Mouse (Mus musculus): ENCODE data around the gene Myo5a. TPM values are rescaled to one million over a fixed set of nuclear protein-coding genes. Genes with fewer than 3 reads are reported as not detected.
"Not testable (repeated sequence)": the region's sequence is repeated elsewhere in the genome, so short reads cannot be mapped to it uniquely, and the experiment has no call there.

Myo5a gene
- polyA plus RNA-seq, 1 experiment from 2014 or later = 1.4 TPM

DNA sequence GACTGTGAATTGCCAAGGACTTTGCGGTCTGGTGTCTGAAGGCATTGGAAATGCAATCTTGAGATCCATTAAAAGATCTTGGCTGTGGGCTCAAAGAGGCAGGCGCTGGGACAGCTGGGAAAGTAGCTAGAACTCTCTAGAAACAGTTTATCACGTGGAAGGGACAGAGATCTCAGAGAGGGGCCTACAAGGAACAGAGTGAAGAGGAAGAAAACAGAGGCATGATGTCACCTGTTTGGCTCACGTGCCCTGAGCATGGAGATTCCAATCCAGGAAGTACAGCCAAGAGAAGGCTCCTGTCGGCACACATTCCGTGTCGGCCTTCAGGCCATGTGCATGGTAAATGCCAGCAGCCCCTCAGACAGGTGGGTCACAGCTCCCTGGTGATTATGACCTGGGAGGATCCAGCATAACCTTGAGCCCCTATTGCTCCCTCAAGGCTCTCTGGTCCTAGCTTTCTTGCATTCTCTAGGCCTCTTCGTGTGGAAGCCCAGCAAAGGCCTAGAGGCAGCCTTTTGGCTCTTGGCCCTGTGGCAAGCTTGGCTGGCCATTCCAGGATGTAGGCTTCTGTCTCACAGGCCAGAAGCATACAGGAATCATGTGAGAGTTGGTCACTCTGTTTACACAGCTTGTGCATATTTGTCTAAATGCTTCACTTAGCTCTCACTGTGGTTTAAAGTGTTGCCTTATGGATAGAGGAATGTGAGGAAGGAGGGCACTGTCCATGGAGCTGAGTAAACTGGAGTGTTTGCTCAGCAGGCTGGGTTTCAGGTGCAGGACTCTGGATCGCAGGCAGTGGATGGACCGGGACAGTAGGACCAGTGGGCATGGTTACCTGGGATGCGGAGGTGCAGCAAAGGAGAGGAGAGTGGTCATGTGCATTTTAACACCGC is 165.8 kb downstream of the Myo5a start:
- H3K36me3 ChIP-seq = no peaks in the 10 kb centered on the region
- no peaks in the 10 kb centered on the region for H3K9me3 ChIP-seq (replicated peaks)
- peaks cover 27% of the 10 kb centered on the region for H3K27me3 ChIP-seq
- no peak overlapping the region for H3K27ac ChIP-seq
- H3K4me1 ChIP-seq (replicated peaks) = peaks cover 5% of the 10 kb centered on the region; the same call in 1 of the 2 replicates
- 66% methylated on average over 12 of the region's 12 CpGs for WGBS (ENCODE audit: insufficient replicate concordance)
- H3K9ac ChIP-seq = no peak overlapping the region
- no peak overlapping the region for H3K4me3 ChIP-seq (replicated peaks)
- ATAC-seq (ENCODE audit: low read depth) = peak; percentile 72
- DNase-seq = no peak
- H3K4me2 ChIP-seq = no peak overlapping the region

DNA sequence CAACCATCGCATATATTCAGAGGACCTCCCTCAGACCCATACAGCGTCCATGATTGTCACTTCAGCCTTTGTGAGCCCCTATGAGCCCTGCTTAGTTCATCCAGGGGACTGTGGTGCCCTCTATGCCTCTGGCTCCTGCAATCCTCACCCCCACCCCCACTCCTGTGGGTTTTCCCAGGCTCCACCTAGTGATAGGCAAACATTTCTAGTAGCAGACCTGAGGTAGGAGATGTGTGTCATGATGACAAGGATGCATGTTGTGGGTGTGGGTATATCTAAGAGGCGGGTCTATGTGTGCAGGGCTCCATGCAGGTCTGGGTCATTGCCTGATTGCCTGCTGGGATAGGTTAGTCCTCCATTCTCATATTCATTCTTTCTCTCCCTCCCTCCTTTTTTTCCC is 167.4 kb downstream of the Myo5a start:
- Histone ChIP-seq H3K27me3 (peaks cover 13% of the 10 kb centered on the region), H3K4me2 (no peak overlapping the region), H3K4me3 (replicated peaks) (no peak overlapping the region), H3K27ac (no peak overlapping the region), H3K9me3 (replicated peaks) (no peaks in the 10 kb centered on the region), H3K36me3 (no peaks in the 10 kb centered on the region), H3K9ac (no peak overlapping the region), H3K4me1 (replicated peaks) (0 out of 2 replicates have a peak, but pooled peaks cover 5% of the 10 kb centered on the region)
- 0 out of 2 replicates have a peak, but pooled peaks have one; percentile 11 for ATAC-seq (ENCODE audit: low read depth)
- no peak for DNase-seq
- 42% methylated on average over 3 of the region's 3 CpGs for WGBS (ENCODE audit: insufficient replicate concordance)

DNA sequence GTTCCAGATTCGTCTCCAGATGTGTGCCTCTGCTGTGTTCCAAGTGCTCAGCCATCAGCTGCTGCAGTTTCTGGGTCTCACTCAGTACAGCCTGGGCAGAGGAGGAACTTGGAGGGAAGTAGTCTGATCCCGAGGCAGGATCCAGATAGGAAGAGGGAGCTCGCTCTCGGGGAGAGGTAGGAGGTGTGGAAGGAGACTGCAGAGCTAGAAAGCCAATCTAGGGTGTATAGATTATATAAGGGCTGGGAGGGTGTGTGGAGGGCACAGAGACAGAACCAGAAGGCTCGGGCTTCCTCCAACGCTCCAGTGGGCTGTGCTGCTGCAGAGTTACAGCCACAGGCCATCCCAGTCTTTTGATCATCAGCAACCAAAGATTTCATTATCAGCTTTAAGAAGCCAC is 172.2 kb downstream of the Myo5a start:
- no peak overlapping the region for H3K9ac ChIP-seq
- WGBS (ENCODE audit: insufficient replicate concordance) = 64% methylated on average over 6 of the region's 6 CpGs
- 0 out of 2 replicates have a peak, but pooled peaks cover 2% of the 10 kb centered on the region for H3K4me1 ChIP-seq (replicated peaks)
- no peak overlapping the region for H3K4me2 ChIP-seq
- H3K27me3 ChIP-seq = no peaks in the 10 kb centered on the region
- DNase-seq (no peak), ATAC-seq (ENCODE audit: low read depth) (no peak)
- H3K36me3 ChIP-seq = no peaks in the 10 kb centered on the region
- H3K4me3 ChIP-seq (replicated peaks) = no peak overlapping the region
- no peak overlapping the region for H3K27ac ChIP-seq
- no peaks in the 10 kb centered on the region for H3K9me3 ChIP-seq (replicated peaks)

DNA sequence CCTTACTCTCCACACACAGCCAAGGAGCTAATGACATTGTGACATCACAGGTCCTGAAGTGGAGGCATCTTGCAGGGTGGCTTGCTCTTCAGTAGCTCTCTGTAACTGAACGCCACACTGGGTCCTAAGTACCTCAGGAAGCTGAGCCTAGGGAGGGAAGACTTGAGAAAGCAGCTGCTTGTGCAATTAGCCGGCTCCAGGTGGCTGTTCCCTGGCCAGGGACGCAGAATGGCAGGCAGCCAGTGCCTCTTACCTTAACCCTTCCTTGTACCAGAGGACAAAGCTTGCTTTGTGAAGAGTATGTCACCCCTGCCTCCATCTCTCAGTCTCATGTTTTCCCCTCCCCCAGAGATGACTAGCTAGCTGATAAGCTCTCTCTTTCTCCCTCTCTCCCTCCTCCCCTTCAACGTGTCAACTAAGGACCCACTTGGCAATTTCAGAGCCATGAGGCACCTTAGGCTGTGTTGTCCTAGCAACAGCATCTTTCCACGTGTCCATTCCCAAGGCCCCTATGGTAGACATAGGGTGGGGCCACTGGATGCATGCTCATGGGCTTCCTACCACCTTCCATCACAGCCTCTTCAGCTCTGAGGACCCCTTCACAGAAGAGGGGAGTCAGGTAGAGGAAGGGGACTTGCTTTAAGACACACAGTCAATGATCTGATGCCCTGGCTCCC is 173.1 kb downstream of the Myo5a start:
- DNase-seq (no peak), ATAC-seq (ENCODE audit: low read depth) (no peak)
- no peak overlapping the region for H3K4me3 ChIP-seq (replicated peaks)
- 36% methylated on average over 5 of the region's 5 CpGs for WGBS (ENCODE audit: insufficient replicate concordance)
- no peak overlapping the region for H3K27ac ChIP-seq
- no peaks in the 10 kb centered on the region for H3K36me3 ChIP-seq
- H3K9ac ChIP-seq = no peak overlapping the region
- no peaks in the 10 kb centered on the region for H3K9me3 ChIP-seq (replicated peaks)
- no peaks in the 10 kb centered on the region for H3K4me1 ChIP-seq (replicated peaks)
- H3K27me3 ChIP-seq = no peaks in the 10 kb centered on the region
- H3K4me2 ChIP-seq = no peak overlapping the region

DNA sequence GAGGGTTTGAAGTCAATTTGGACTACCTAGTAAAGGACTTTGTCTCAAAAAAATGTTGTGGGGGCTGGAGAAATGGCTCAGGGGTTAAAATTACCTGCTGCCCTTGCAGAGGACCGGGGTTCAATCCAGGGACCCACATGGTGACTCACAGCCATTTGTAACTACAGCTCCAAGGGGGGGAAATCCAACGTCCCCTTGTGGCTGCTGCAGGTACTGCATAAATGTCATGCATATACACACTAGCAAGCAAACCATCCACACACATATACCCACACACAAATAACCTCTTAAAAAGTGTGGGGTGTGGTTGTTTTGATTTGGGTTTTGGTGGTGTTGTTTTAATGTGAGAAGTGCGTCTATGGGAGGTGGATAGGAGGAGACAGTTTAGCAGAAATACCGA is 173.7 kb downstream of the Myo5a start:
- ATAC-seq (ENCODE audit: low read depth) (no peak), DNase-seq (no peak)
- Histone ChIP-seq H3K9ac (no peak overlapping the region), H3K9me3 (replicated peaks) (no peaks in the 10 kb centered on the region), H3K4me3 (replicated peaks) (no peak overlapping the region), H3K4me2 (no peak overlapping the region), H3K27me3 (no peaks in the 10 kb centered on the region), H3K27ac (no peak overlapping the region), H3K4me1 (replicated peaks) (no peaks in the 10 kb centered on the region), H3K36me3 (no peaks in the 10 kb centered on the region)
- WGBS (ENCODE audit: insufficient replicate concordance) = 57% methylated on average over 4 of the region's 4 CpGs

DNA sequence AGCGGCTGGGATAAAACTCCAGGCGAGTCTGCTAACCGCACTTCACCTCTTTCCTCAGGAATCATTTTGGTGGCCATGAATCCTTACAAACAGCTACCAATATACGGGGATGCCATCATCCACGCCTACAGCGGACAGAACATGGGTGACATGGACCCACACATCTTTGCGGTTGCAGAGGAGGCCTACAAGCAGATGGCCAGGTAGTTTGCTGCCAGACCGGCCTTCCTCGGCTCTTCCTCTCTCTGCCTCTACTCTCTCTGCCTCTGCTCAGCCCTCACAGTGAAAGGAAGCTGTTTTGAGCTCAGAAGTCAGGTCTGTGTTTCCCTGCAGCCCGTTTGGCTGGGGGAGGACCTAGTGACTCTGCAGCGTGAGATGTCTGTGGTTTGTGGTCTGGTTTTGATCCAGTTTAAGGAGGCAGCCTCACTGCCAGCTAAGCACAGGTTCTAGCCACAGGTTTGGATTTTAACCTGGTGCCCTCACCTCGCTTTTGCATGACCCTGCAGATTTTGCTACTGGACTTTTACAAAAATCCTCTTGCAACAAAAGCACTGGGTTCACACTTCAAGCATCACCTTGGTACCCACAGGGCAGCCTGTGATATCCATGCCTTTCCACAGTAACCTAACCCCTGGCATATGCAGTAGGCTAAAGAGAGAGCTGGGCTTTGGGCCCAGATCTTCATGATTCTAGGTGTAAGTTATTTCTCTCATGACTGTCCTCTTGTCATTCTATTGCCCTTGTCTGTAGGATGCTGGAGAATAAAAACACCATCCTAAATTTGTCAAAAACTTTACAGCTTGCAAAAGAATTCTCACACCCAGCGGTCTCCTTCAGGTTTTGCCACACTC is 175.5 kb downstream of the Myo5a start:
- H3K9me3 ChIP-seq (replicated peaks) = no peaks in the 10 kb centered on the region
- no peak overlapping the region for H3K9ac ChIP-seq
- H3K27ac ChIP-seq = no peak overlapping the region
- 58% methylated on average over 13 of the region's 13 CpGs for WGBS (ENCODE audit: insufficient replicate concordance)
- no peak for ATAC-seq (ENCODE audit: low read depth)
- H3K4me1 ChIP-seq (replicated peaks) = no peaks in the 10 kb centered on the region
- H3K4me2 ChIP-seq = no peak overlapping the region
- H3K36me3 ChIP-seq = no peaks in the 10 kb centered on the region
- H3K4me3 ChIP-seq (replicated peaks) = no peak overlapping the region
- no peak for DNase-seq
- H3K27me3 ChIP-seq = no peaks in the 10 kb centered on the region

DNA sequence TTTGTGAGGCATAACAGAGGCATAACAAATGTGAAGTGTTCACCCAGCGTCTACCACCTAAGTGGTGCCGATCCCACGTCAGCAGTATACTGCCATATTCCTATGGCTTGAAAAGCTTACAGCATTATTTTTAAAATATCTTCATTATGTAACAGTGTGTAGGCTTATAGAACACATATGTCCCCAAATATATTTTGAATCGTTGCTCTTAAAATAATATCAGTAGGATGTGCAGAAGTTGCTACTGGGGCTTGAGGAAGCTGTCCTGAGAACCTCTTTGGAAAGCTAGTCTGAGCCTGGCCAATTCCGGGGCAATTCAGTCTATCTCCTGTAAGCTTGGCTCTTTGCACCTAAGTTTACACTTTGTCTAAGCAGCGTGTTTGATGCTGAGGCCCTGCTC is 177.1 kb downstream of the Myo5a start:
- Histone ChIP-seq H3K9ac (no peak overlapping the region), H3K36me3 (no peaks in the 10 kb centered on the region)
- 75% methylated on average over 6 of the region's 6 CpGs for WGBS (ENCODE audit: insufficient replicate concordance)

DNA sequence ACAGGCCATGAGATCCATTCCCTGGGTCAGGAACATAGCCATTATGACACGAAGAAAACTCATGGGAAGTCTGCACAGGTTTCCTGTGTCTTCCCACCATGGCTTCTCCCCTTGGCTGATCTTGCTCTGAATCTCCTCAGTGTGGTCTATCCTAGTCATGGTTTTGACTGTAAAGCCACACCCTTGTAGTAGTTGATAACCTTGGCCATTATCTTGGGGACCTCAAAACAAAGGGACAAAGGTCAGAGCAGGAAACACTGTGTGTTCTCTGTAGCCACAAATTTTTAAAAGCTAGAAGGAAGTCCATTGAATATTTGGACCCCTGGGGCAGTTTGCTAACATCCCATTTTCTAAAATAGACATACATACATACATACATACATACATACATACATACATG is 177.5 kb downstream of the Myo5a start:
- Histone ChIP-seq H3K4me1 (replicated peaks) (no peaks in the 10 kb centered on the region), H3K4me3 (replicated peaks) (no peak overlapping the region), H3K9ac (no peak overlapping the region), H3K36me3 (no peaks in the 10 kb centered on the region), H3K9me3 (replicated peaks) (no peaks in the 10 kb centered on the region), H3K27ac (no peak overlapping the region), H3K27me3 (no peaks in the 10 kb centered on the region), H3K4me2 (no peak overlapping the region)
- 40% methylated on average over 1 of the region's 1 CpGs for WGBS (ENCODE audit: insufficient replicate concordance)
- no peak for DNase-seq
- no peak for ATAC-seq (ENCODE audit: low read depth)

More for the DNA sequence above, 177.1 kb downstream of the Myo5a start:
- no peak overlapping the region for H3K4me3 ChIP-seq (replicated peaks)
- DNase-seq (no peak), ATAC-seq (ENCODE audit: low read depth) (no peak)
- H3K27me3 ChIP-seq = no peaks in the 10 kb centered on the region
- H3K4me1 ChIP-seq (replicated peaks) = no peaks in the 10 kb centered on the region
- H3K9me3 ChIP-seq (replicated peaks) = no peaks in the 10 kb centered on the region
- no peak overlapping the region for H3K4me2 ChIP-seq
- no peak overlapping the region for H3K27ac ChIP-seq

DNA sequence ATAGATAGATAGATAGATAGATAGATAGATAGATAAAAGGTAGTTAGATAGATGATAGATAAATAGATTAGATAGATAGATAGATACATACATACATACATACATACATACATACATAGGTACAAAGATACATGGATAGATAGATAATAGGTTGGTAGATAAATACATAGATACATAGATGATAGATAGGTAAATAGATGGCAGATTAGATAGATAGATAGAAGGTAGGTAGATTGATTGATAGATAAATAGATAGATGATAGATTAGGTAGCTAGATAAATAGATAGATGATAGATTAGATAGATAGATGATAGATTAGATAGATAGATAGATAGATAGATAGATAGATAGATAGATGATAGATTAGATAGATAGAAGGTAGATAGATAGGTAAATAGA is 178.1 kb downstream of the Myo5a start:
- H3K9me3 ChIP-seq (replicated peaks) = no peaks in the 10 kb centered on the region
- ATAC-seq (ENCODE audit: low read depth) = no peak
- no peak overlapping the region for H3K4me3 ChIP-seq (replicated peaks)

DNA sequence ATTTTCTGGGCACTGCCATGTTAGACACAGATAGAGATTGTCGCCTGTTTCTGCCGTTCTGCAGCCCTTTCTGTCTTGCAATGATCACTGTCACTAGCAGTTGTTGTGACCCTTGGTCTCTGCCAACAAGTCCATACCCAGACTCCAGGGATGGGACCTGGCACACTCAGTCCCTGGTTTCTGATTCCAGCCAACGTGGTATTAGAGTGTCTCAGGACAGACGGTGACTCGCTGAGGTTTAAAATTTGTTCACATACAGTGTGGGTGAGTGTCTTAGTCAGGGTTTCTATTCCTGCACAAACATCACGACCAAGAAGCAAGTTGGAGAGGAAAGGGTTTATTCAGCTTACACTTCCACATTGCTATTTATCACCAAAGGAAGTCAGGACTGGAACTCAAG is 182.3 kb downstream of the Myo5a start:
- DNase-seq; H3K4me1 ChIP-seq (replicated peaks); H3K9ac ChIP-seq; H3K27me3 ChIP-seq; H3K27ac ChIP-seq; H3K4me3 ChIP-seq (replicated peaks); ATAC-seq (ENCODE audit: low read depth); H3K4me2 ChIP-seq; H3K36me3 ChIP-seq; H3K9me3 ChIP-seq (replicated peaks): not testable (repeated sequence)
- 35% methylated on average over 6 of the region's 6 CpGs for WGBS (ENCODE audit: insufficient replicate concordance)

More for the DNA sequence above, 178.1 kb downstream of the Myo5a start:
- Histone ChIP-seq H3K27ac (no peak overlapping the region), H3K4me1 (replicated peaks) (no peaks in the 10 kb centered on the region), H3K9ac (no peak overlapping the region; the same call in 1 of the 2 replicates), H3K4me2 (no peak overlapping the region), H3K27me3 (no peaks in the 10 kb centered on the region), H3K36me3 (no peaks in the 10 kb centered on the region)
- DNase-seq = no peak

DNA sequence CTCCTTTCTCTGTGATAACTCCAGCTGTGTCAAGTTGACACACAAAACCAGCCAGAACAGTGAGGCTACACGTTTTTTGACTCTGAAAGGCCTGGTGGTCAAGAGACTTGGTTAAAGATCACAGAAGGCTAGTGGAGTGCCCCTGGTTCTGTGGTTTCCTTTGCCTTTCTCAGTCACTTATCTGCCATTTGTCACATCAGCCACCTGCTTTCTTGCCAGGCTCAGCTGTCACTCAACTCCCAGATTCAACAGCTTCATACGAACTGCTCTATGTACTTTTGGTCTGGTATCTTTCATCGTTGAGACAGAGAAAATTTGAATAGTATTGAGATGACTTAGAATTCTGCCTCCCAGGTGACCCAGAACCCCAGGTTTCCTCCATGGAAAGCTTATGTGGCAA is 183.0 kb downstream of the Myo5a start:
- Histone ChIP-seq H3K27me3 (no peaks in the 10 kb centered on the region), H3K9ac (no peak overlapping the region), H3K36me3 (no peaks in the 10 kb centered on the region), H3K4me1 (replicated peaks) (0 out of 2 replicates have a peak, but pooled peaks cover 3% of the 10 kb centered on the region), H3K4me3 (replicated peaks) (no peak overlapping the region), H3K9me3 (replicated peaks) (no peaks in the 10 kb centered on the region), H3K27ac (no peak overlapping the region; the same call in 1 of the 2 replicates), H3K4me2 (no peak overlapping the region)
- no peak for ATAC-seq (ENCODE audit: low read depth)
- 10% methylated on average over 3 of the region's 3 CpGs for WGBS (ENCODE audit: insufficient replicate concordance)
- no peak for DNase-seq
